Mouse (Mus musculus): Measurements from ENCODE around the gene Slc26a11. TPM values are rescaled to one million over a fixed set of nuclear protein-coding genes. Genes with fewer than 3 reads are reported as not detected.
A peak's percentile ranks its signal among the peaks of the same experiment; 100 is the strongest.

Slc26a11 gene
- polyA plus RNA-seq, 1 experiment: 21.7 TPM

DNA sequence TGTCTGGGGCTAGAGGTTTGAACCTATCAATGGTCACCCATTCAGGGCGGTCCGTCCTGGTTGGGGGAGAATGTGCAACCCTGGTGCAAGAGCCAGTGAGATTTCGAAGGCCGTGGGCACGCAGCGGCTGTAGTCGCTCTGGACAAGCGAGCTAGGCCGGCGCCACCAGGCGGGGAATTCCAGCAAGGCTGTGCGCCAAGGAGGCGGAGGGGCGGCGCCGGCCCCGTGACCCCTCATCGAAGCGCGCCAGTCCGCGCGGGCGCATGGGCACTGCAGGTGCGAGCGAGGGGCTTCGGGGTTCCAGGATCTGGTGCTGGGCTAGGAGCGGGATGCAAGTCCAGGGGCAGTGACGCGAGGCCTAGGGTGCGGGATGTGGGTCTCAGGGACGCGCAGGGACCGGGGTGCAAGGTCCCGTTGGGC, 34.5 kb downstream of the Slc26a11 start:
- no peaks in the 10 kb centered on the region for H3K36me3 ChIP-seq (ENCODE audit: control insufficient read depth, insufficient read depth, low read length)
- peak overlapping the region; percentile 55; the same call in 1 of the 2 replicates for H3K27ac ChIP-seq (ENCODE audit: control insufficient read depth, insufficient read depth, low read length)
- H3K4me1 ChIP-seq (replicated peaks; ENCODE audit: control insufficient read depth, insufficient read depth, low read length): peaks cover 46% of the 10 kb centered on the region
- no peak; the same call in 1 of the 2 replicates for TF ChIP-seq CTCF (IDR thresholded peaks at IDR 0.05; ENCODE audit: borderline replicate concordance, control insufficient read depth, extremely low read depth, insufficient read depth, low read length, poor library complexity)
- WGBS: 3% methylated on average over 35 of the region's 35 CpGs
- H3K4me3 ChIP-seq (ENCODE audit: control insufficient read depth, insufficient read depth, low read length): peak overlapping the region; percentile 82
- H3K27me3 ChIP-seq (ENCODE audit: control insufficient read depth, insufficient read depth, low read length): no peaks in the 10 kb centered on the region; the same call in 1 of the 2 replicates
- peak; percentile 50 for DNase-seq

- Histone ChIP-seq H3K27me3 (ENCODE audit: control insufficient read depth, insufficient read depth, low read length) (no peaks in the 10 kb centered on the region; the same call in 1 of the 2 replicates), H3K36me3 (ENCODE audit: control insufficient read depth, insufficient read depth, low read length) (no peaks in the 10 kb centered on the region), H3K4me1 (replicated peaks; ENCODE audit: control insufficient read depth, insufficient read depth, low read length) (peaks cover 49% of the 10 kb centered on the region), H3K4me3 (ENCODE audit: control insufficient read depth, insufficient read depth, low read length) (peak overlapping the region; percentile 82), H3K27ac (ENCODE audit: control insufficient read depth, insufficient read depth, low read length) (peak overlapping the region; percentile 55)
- 1% methylated on average over 53 of the region's 53 CpGs for WGBS
- DNase-seq: peak; percentile 79
- TF ChIP-seq CTCF (IDR thresholded peaks at IDR 0.05; ENCODE audit: borderline replicate concordance, control insufficient read depth, extremely low read depth, insufficient read depth, low read length, poor library complexity) (no peak), POLR2A (IDR thresholded peaks at IDR 0.05; ENCODE audit: control insufficient read depth, extremely low read depth, insufficient read depth, low read length, poor library complexity) (peak; percentile 61; the same call in 1 of the 2 replicates)
Measured at GRCm38 (mm10) chr11:119390271-119391231, 35.2 kb downstream of the Slc26a11 start.

GRCm38 (mm10) chr11:119391386-119392000, 36.1 kb downstream of the Slc26a11 start:
- 6% methylated on average over 7 of the region's 7 CpGs for WGBS
- no peaks in the 10 kb centered on the region; the same call in 1 of the 2 replicates for H3K27me3 ChIP-seq (ENCODE audit: control insufficient read depth, insufficient read depth, low read length)
- peak overlapping the region; percentile 82 for H3K4me3 ChIP-seq (ENCODE audit: control insufficient read depth, insufficient read depth, low read length)
- H3K36me3 ChIP-seq (ENCODE audit: control insufficient read depth, insufficient read depth, low read length): no peaks in the 10 kb centered on the region
- peak; percentile 24 for DNase-seq
- peaks cover 53% of the 10 kb centered on the region for H3K4me1 ChIP-seq (replicated peaks; ENCODE audit: control insufficient read depth, insufficient read depth, low read length)
- H3K27ac ChIP-seq (ENCODE audit: control insufficient read depth, insufficient read depth, low read length): peak overlapping the region; percentile 76
- no peak for TF ChIP-seq POLR2A (IDR thresholded peaks at IDR 0.05; ENCODE audit: control insufficient read depth, extremely low read depth, insufficient read depth, low read length, poor library complexity)
- TF ChIP-seq CTCF (IDR thresholded peaks at IDR 0.05; ENCODE audit: borderline replicate concordance, control insufficient read depth, extremely low read depth, insufficient read depth, low read length, poor library complexity): no peak

- 3% methylated on average over 12 of the region's 12 CpGs for WGBS
- Histone ChIP-seq H3K4me3 (ENCODE audit: control insufficient read depth, insufficient read depth, low read length) (0 out of 2 replicates have a peak overlapping the region, but pooled peaks have one; percentile 3), H3K4me1 (replicated peaks; ENCODE audit: control insufficient read depth, insufficient read depth, low read length) (peaks cover 53% of the 10 kb centered on the region), H3K27ac (ENCODE audit: control insufficient read depth, insufficient read depth, low read length) (peak overlapping the region; percentile 76), H3K36me3 (ENCODE audit: control insufficient read depth, insufficient read depth, low read length) (no peaks in the 10 kb centered on the region), H3K27me3 (ENCODE audit: control insufficient read depth, insufficient read depth, low read length) (no peaks in the 10 kb centered on the region; the same call in 1 of the 2 replicates)
- peak; percentile 81 for DNase-seq
- TF ChIP-seq CTCF (IDR thresholded peaks at IDR 0.05; ENCODE audit: borderline replicate concordance, control insufficient read depth, extremely low read depth, insufficient read depth, low read length, poor library complexity): no peak
- no peak for TF ChIP-seq POLR2A (IDR thresholded peaks at IDR 0.05; ENCODE audit: control insufficient read depth, extremely low read depth, insufficient read depth, low read length, poor library complexity)
Measured at GRCm38 (mm10) chr11:119392001-119392614, 36.8 kb downstream of the Slc26a11 start.

DNA sequence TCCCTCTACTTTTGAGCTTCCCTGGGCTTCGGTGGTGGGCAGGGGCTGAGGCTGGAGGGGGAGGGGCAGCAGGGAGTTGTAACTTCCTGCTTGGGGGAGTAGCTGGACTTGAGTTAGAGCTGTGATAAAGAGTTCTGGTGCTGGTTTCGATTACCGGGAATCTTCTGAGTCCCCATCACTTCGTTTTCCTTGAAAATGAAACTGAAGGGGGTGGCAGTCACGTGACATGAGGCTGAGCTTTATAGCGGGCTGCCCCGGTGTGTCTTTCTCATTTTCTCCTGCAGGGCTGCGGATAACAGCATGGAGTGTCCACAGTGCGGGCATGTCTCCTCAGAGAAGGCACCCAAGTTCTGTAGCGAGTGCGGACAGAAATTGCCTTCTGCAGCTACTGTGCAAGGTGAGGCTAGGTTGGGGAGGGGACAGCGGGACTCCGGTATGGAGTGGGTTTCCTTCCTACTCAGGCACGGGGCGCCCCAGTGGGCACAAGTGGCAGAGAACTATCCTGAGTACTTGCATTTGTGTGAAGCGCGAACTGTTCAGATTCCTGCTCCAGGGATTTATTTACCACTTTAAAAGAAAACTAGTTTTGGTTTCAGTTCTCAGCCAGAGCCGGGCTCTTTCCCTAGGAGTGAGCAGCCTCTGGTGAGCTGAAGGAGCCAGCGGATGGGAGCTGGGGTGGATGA, 37.6 kb downstream of the Slc26a11 start, which contains the start of gene Rnf213:
Gene Rnf213, plus strand, starts transcription at position 301 of the 683 bp plus-strand sequence.
- peak; percentile 73 for DNase-seq
- H3K27ac ChIP-seq (ENCODE audit: control insufficient read depth, insufficient read depth, low read length): peak within 1 kb of the TSS; percentile 76
- H3K27me3 ChIP-seq (ENCODE audit: control insufficient read depth, insufficient read depth, low read length): no peaks in the 10 kb centered on the region; the same call in 1 of the 2 replicates
- H3K4me1 ChIP-seq (replicated peaks; ENCODE audit: control insufficient read depth, insufficient read depth, low read length): peaks cover 53% of the 10 kb centered on the region
- H3K4me3 ChIP-seq (ENCODE audit: control insufficient read depth, insufficient read depth, low read length): peak within 1 kb of the TSS; percentile 97
- peak; percentile 75; the same call in 1 of the 2 replicates for TF ChIP-seq CTCF (IDR thresholded peaks at IDR 0.05; ENCODE audit: borderline replicate concordance, control insufficient read depth, extremely low read depth, insufficient read depth, low read length, poor library complexity)
- TF ChIP-seq POLR2A (IDR thresholded peaks at IDR 0.05; ENCODE audit: control insufficient read depth, extremely low read depth, insufficient read depth, low read length, poor library complexity): 0 out of 2 replicates have a peak, but pooled peaks have one; percentile 25
- under 1% methylated on average over 19 of the region's 19 CpGs for WGBS
- H3K36me3 ChIP-seq (ENCODE audit: control insufficient read depth, insufficient read depth, low read length): no peaks in the 10 kb centered on the region

Data from thymus, adult 2 months (tissue).